9 mouse cellular contexts compared by ENCODE assay signal in the genomic region with DNA sequence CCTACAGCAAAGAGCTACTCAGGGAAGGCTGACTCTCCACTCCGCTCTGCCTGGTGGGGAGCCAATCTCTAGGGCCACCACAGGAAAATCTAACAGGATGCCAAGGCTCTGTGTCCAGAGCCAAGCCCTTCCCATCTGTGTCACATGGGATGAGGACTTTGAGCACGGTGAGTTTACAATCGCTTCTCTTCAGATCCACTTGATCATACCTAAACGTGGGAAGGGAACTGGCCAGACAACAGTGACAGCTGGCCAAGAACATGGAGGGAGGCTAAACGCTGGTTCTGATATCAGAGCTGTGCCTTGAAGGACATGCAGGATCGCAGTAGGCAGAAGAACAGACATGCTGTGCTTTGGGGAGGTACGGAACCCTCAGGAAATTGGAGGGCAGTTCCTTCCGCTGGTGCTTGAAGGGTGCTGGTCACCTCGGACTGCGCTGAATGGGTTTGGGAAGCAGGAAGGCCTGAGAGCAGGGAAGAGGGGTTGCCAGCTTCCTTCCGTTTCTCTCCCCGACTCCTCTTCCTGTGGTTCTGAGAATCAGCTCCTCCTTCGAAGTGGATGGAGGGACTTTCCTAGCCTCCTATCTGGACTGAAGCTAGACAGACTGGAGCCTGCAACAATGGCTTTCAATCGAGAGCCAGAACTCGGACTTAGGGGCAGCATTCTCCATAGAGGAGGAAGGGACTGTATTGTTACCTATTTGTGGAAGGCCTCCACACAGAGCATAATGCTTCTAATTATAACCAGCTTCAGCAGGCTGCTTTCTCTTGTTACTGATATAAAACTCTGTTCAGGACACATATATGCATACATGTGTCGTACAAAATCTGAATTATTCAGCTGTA. TPM values are rescaled to one million over a fixed set of nuclear protein-coding genes. Genes with fewer than 3 reads are reported as not detected.
DNase-seq lines count a peak whose midpoint lies in the region; ATAC-seq lines count a peak whose summit lies in the region.
"Had no signal": no experiment of that assay in that cellular context is flagged by ENCODE, and none has a peak within 500 bp of the region (broad histone marks: within the 10 kb centered on the region; RNA-seq: fewer than 3 reads in every experiment).

No protein-coding gene starts in this region.

- H3K27ac ChIP-seq in neural tube, embryonic 13.5 days (replicated peaks): 0 out of 2 replicates have a peak overlapping the region, but pooled peaks have one; percentile 23
- H3K27ac ChIP-seq: neural tube, embryonic 12.5 days had no signal

- DNase-seq in neural tube, embryonic 10.5 days (ENCODE audit: extremely low spot score, low spot score): no peak
- peak; percentile 44 for DNase-seq in frontal cortex, postnatal 10 days (ENCODE audit: low spot score in 2 of 2)
- peak; percentile 72 to 77 for DNase-seq in heart, postnatal 36 days
- DNase-seq in layer of hippocampus, postnatal 10 days (ENCODE audit: low spot score in 2 of 2): peak; percentile 63 to 71
- no peak for DNase-seq in retina, embryonic 14.5 days (ENCODE audit: low spot score)
- DNase-seq in urinary bladder, postnatal 14 days (ENCODE audit: low spot score): no peak

- H3K36me3 ChIP-seq in neural tube, embryonic 13.5 days: no peaks in the 10 kb centered on the region
- H3K36me3 ChIP-seq: neural tube, embryonic 12.5 days had no signal

- H3K4me2 ChIP-seq in neural tube, embryonic 13.5 days: no peak overlapping the region
- H3K4me2 ChIP-seq: neural tube, embryonic 12.5 days had no signal

- no peak overlapping the region for H3K4me3 ChIP-seq in neural tube, embryonic 13.5 days
- H3K4me3 ChIP-seq: neural tube, embryonic 12.5 days had no signal

- H3K9ac ChIP-seq in neural tube, embryonic 13.5 days: no peak overlapping the region
- H3K9ac ChIP-seq: neural tube, embryonic 12.5 days had no signal

- H3K4me1 ChIP-seq in neural tube, embryonic 13.5 days (replicated peaks): peaks cover 7% of the 10 kb centered on the region

- intact Hi-C loops in heart, postnatal 36 days (cut with DNase I): loop anchor here (1.0 to 5.0 kb wide), 3 partner anchors 21 to 86 kb away; a partner anchor contains a TSS

- H3K9me3 ChIP-seq in neural tube, embryonic 13.5 days: no peaks in the 10 kb centered on the region
- H3K9me3 ChIP-seq: neural tube, embryonic 12.5 days had no signal

- no peak for ATAC-seq in neural tube, embryonic 13.5 days (ENCODE audit: low read depth)
- 0 out of 2 replicates have a peak, but pooled peaks have one; percentile 14 for ATAC-seq in megakaryocyte progenitor cell, adult 5-6 weeks (replicated peaks; ENCODE audit: poor library complexity)

- no peaks in the 10 kb centered on the region for H3K27me3 ChIP-seq in neural tube, embryonic 13.5 days
- H3K27me3 ChIP-seq: neural tube, embryonic 12.5 days had no signal

- 80% methylated on average over 16 of the region's 16 CpGs for WGBS in neural tube, embryonic 13.5 days

RNA-seq across cellular contexts. Expression of a gene that starts 21.9 kb away (rescaled TPM):
- polyA plus RNA-seq in neural tube, embryonic 13.5 days (2015; fragmentation: Nextera tagmentation; extraction: Ambion mirVana): 7.6 and 8.7 TPM in 2 replicates
- total RNA-seq in heart, postnatal 36 days (2021): 10 to 100 TPM in 1 of 2 experiments, 1 to 10 TPM in 1; 9.1 to 11.4 TPM
- total RNA-seq in layer of hippocampus, postnatal 10 days (2021): 10 to 100 TPM; 28.8 to 29.0 TPM
- 0.83 and 1.6 TPM in 2 replicates for total RNA-seq in megakaryocyte progenitor cell, adult 5-6 weeks (2015)
- total RNA-seq in megakaryocyte progenitor cell, adult 5-6 weeks (2017): 1.3 and 1.6 TPM in 2 replicates

Comparison
In these comparisons a context has a peak if more than half of its experiments do, and no peak if none do; other contexts are left out.
1. DNase-seq: peak in frontal cortex, postnatal 10 days (2 of 2), heart, postnatal 36 days (2 of 2) and layer of hippocampus, postnatal 10 days (2 of 2); none in neural tube, embryonic 10.5 days (single experiment), retina, embryonic 14.5 days (single experiment) and urinary bladder, postnatal 14 days (single experiment).